Comparison of ENCODE assay signal across 28 mouse cellular contexts in the genomic region with DNA sequence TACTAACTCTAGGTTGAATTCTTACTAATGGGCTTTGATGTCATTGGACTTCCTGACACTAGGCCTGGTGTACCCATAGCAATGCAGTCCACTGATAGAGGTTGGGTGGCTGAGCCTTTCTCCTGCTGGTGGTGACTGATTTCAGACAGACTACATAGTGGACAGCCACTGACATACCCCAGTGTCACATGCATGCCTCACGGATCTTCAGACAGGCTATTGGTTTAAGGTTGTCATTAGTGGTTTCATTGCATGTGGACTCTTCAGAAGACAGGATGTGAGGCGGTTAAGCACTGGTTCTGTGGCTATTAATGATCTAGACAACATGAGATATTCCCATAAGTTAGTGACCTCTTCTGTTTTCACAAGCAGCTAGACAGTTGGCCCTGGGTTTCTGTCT.
DNase-seq lines count a peak whose midpoint lies in the region; ATAC-seq and TF ChIP-seq lines count a peak whose summit lies in the region.
"Had no signal": no experiment of that assay in that cellular context is flagged by ENCODE, and none has a peak within 500 bp of the region (broad histone marks: within the 10 kb centered on the region; RNA-seq: fewer than 3 reads in every experiment).

No protein-coding gene starts in this region.

- H3K9me3 ChIP-seq in heart, embryonic 12.5 days (replicated peaks): no peaks in the 10 kb centered on the region
- H3K9me3 ChIP-seq in midbrain, embryonic 11.5 days (ENCODE audit: control insufficient read depth, low read length): no peaks in the 10 kb centered on the region
- no peaks in the 10 kb centered on the region for H3K9me3 ChIP-seq in midbrain, embryonic 15.5 days
- H3K9me3 ChIP-seq: embryonic facial prominence, embryonic 12.5 days; G1E; heart, embryonic 13.5 days; hindbrain, embryonic 10.5 days; hindbrain, embryonic 15.5 days; limb, embryonic 12.5 days; stomach, embryonic 15.5 days had no signal

- H3K9ac ChIP-seq in heart, embryonic 12.5 days: no peak overlapping the region
- H3K9ac ChIP-seq in midbrain, embryonic 11.5 days (ENCODE audit: low read length): no peak overlapping the region
- H3K9ac ChIP-seq in midbrain, embryonic 15.5 days: no peak overlapping the region
- H3K9ac ChIP-seq: embryonic facial prominence, embryonic 12.5 days; heart, embryonic 13.5 days; hindbrain, embryonic 15.5 days; limb, embryonic 12.5 days; stomach, embryonic 15.5 days had no signal

- H3K27me3 ChIP-seq in heart, embryonic 12.5 days (replicated peaks): no peaks in the 10 kb centered on the region
- no peaks in the 10 kb centered on the region for H3K27me3 ChIP-seq in midbrain, embryonic 11.5 days (ENCODE audit: control insufficient read depth, insufficient read depth, low read length)
- no peaks in the 10 kb centered on the region for H3K27me3 ChIP-seq in midbrain, embryonic 15.5 days (replicated peaks)
- no peaks in the 10 kb centered on the region for H3K27me3 ChIP-seq in small intestine, adult 2 months (ENCODE audit: control insufficient read depth, insufficient read depth, low read length)
- H3K27me3 ChIP-seq: embryonic facial prominence, embryonic 12.5 days; heart, embryonic 13.5 days; hindbrain, embryonic 15.5 days; limb, embryonic 12.5 days; stomach, embryonic 15.5 days had no signal

- no peak for TF ChIP-seq CTCF in small intestine, adult 2 months (IDR thresholded peaks at IDR 0.05; ENCODE audit: extremely low read depth, insufficient read length, insufficient replicate concordance, low read depth, low read length)

- WGBS in heart, embryonic 12.5 days: 73% methylated on average over 2 of the region's 2 CpGs
- WGBS in midbrain, embryonic 11.5 days: 89% methylated on average over 2 of the region's 2 CpGs
- WGBS in midbrain, embryonic 15.5 days: 89% methylated on average over 2 of the region's 2 CpGs
- WGBS in small intestine, adult 2 months: 79% methylated on average over 2 of the region's 2 CpGs

- H3K4me2 ChIP-seq in heart, embryonic 12.5 days: no peak overlapping the region
- no peak overlapping the region for H3K4me2 ChIP-seq in midbrain, embryonic 11.5 days
- no peak overlapping the region for H3K4me2 ChIP-seq in midbrain, embryonic 15.5 days
- H3K4me2 ChIP-seq: embryonic facial prominence, embryonic 12.5 days; heart, embryonic 13.5 days; hindbrain, embryonic 15.5 days; limb, embryonic 12.5 days; stomach, embryonic 15.5 days had no signal

- H3K4me3 ChIP-seq in heart, embryonic 12.5 days: no peak overlapping the region
- no peak overlapping the region for H3K4me3 ChIP-seq in midbrain, embryonic 11.5 days (ENCODE audit: low read depth, low read length)
- no peak overlapping the region for H3K4me3 ChIP-seq in midbrain, embryonic 15.5 days
- H3K4me3 ChIP-seq in small intestine, adult 2 months (ENCODE audit: low read depth, low read length): no peak overlapping the region
- H3K4me3 ChIP-seq: embryonic facial prominence, embryonic 12.5 days; heart, embryonic 13.5 days; hindbrain, embryonic 10.5 days; hindbrain, embryonic 15.5 days; limb, embryonic 12.5 days; stomach, embryonic 15.5 days had no signal

- no peaks in the 10 kb centered on the region for H3K4me1 ChIP-seq in heart, embryonic 12.5 days (replicated peaks)
- H3K4me1 ChIP-seq in midbrain, embryonic 11.5 days (ENCODE audit: control insufficient read depth, insufficient read depth, low read length): no peaks in the 10 kb centered on the region
- no peaks in the 10 kb centered on the region for H3K4me1 ChIP-seq in midbrain, embryonic 15.5 days
- no peaks in the 10 kb centered on the region for H3K4me1 ChIP-seq in small intestine, adult 2 months (ENCODE audit: control insufficient read depth, insufficient read depth, insufficient read length, low read length)
- H3K4me1 ChIP-seq: embryonic facial prominence, embryonic 12.5 days; heart, embryonic 13.5 days; hindbrain, embryonic 10.5 days; stomach, embryonic 15.5 days had no signal

- no peaks in the 10 kb centered on the region for H3K36me3 ChIP-seq in heart, embryonic 12.5 days
- no peaks in the 10 kb centered on the region for H3K36me3 ChIP-seq in midbrain, embryonic 11.5 days (ENCODE audit: control insufficient read depth, insufficient read depth, low read length)
- H3K36me3 ChIP-seq in midbrain, embryonic 15.5 days (replicated peaks): no peaks in the 10 kb centered on the region
- no peaks in the 10 kb centered on the region for H3K36me3 ChIP-seq in small intestine, adult 2 months (ENCODE audit: control insufficient read depth, insufficient read depth, low read length)
- H3K36me3 ChIP-seq: embryonic facial prominence, embryonic 12.5 days; G1E; heart, embryonic 13.5 days; hindbrain, embryonic 10.5 days; hindbrain, embryonic 15.5 days; limb, embryonic 12.5 days; stomach, embryonic 15.5 days had no signal

- H3K27ac ChIP-seq in heart, embryonic 12.5 days (ENCODE audit: poor library complexity, severe bottlenecking): no peak overlapping the region
- H3K27ac ChIP-seq in midbrain, embryonic 11.5 days (ENCODE audit: low read depth, low read length): no peak overlapping the region
- H3K27ac ChIP-seq in midbrain, embryonic 15.5 days: no peak overlapping the region
- peak overlapping the region; percentile 56 for H3K27ac ChIP-seq in small intestine, adult 2 months (ENCODE audit: insufficient read depth, low read depth, low read length)
- H3K27ac ChIP-seq: embryonic facial prominence, embryonic 12.5 days; heart, embryonic 13.5 days; hindbrain, embryonic 10.5 days; hindbrain, embryonic 15.5 days; limb, embryonic 12.5 days; stomach, embryonic 15.5 days had no signal

- TF ChIP-seq POLR2A in small intestine, adult 2 months (IDR thresholded peaks at IDR 0.05; ENCODE audit: low read depth, low read length): no peak

- DNase-seq in heart, adult 11 months: peak; percentile 82
- peak; percentile 62 for DNase-seq in midbrain, embryonic 11.5 days (ENCODE audit: low spot score, missing footprints)
- no peak for DNase-seq in adrenal gland, adult (ENCODE audit: inconsistent age in 2 of 2, low spot score in 1 of 2)
- DNase-seq in left cerebral cortex, adult 8-10 months (ENCODE audit: low spot score in 2 of 2): no peak
- DNase-seq: adrenal gland, postnatal 10 days; cerebellum, adult 2 months; cerebellum, postnatal 14 days; gastrocnemius, postnatal 14 days; heart, postnatal 10 days; kidney, adult 11 months; kidney, postnatal 14 days; layer of hippocampus, postnatal 36 days; lung, postnatal 4 days; right cerebral cortex, postnatal 25 days; thymus, postnatal 14 days had no signal

- ATAC-seq in heart, embryonic 12.5 days (ENCODE audit: insufficient number of reproducible peaks, low FRiP score): no peak
- no peak for ATAC-seq in midbrain, embryonic 11.5 days (ENCODE audit: low FRiP score)
- ATAC-seq in midbrain, embryonic 15.5 days (replicated peaks): no peak
- ATAC-seq in granulocyte monocyte progenitor cell, adult 5-6 weeks (replicated peaks; ENCODE audit: poor library complexity, severe bottlenecking): peak; percentile 50
- ATAC-seq: forebrain, embryonic 14.5 days; inflammation-experienced regulatory T-cells, adult 6 months had no signal

Comparison
In these comparisons a context has a peak if more than half of its experiments do, and no peak if none do; other contexts are left out.
1. DNase-seq: peak in heart, adult 11 months (single experiment) and midbrain, embryonic 11.5 days (single experiment); none in adrenal gland, adult (0 of 2) and left cerebral cortex, adult 8-10 months (0 of 2).